Mouse (Mus musculus): ENCODE data around the gene Cacnb2. TPM values are rescaled to one million over a fixed set of nuclear protein-coding genes. Genes with fewer than 3 reads are reported as not detected.

The Cacnb2 gene
- 1.7 and 1.8 TPM in 2 replicates for polyA plus RNA-seq (2016; fragmentation: Nextera tagmentation; extraction: Ambion mirVana)

GRCm38 (mm10) chr2:14602788-14603187 lies at the start of gene Cacnb2:
Gene Cacnb2 (plus strand): TSS chr2:14603088.
- Histone ChIP-seq H3K9me3 (replicated peaks) (no peaks in the 10 kb centered on the region), H3K36me3 (no peaks in the 10 kb centered on the region), H3K27ac (replicated peaks) (peak within 1 kb of the TSS; percentile 89), H3K27me3 (ENCODE audit: low read depth, poor library complexity, severe bottlenecking) (peaks cover 55% of the 10 kb centered on the region), H3K4me3 (peak within 1 kb of the TSS; percentile 66), H3K4me1 (peaks cover 34% of the 10 kb centered on the region)
- no peak for DNase-seq (ENCODE audit: low spot score)
- 58% methylated on average over 3 of the region's 3 CpGs for WGBS

- Histone ChIP-seq H3K4me3 (no peak overlapping the region), H3K4me1 (no peaks in the 10 kb centered on the region), H3K36me3 (no peaks in the 10 kb centered on the region), H3K9me3 (replicated peaks) (no peaks in the 10 kb centered on the region), H3K27me3 (ENCODE audit: low read depth, poor library complexity, severe bottlenecking) (no peaks in the 10 kb centered on the region), H3K27ac (replicated peaks) (no peak overlapping the region)
- DNase-seq (ENCODE audit: low spot score) = no peak
- 72% methylated on average over 2 of the region's 2 CpGs for WGBS
Observed at GRCm38 (mm10) chr2:14568020-14568419, 34.9 kb upstream of the Cacnb2 start.

- no peak overlapping the region for H3K4me3 ChIP-seq
- H3K9me3 ChIP-seq (replicated peaks) = no peaks in the 10 kb centered on the region
- H3K36me3 ChIP-seq = no peaks in the 10 kb centered on the region
- no peaks in the 10 kb centered on the region for H3K27me3 ChIP-seq (ENCODE audit: low read depth, poor library complexity, severe bottlenecking)
- no peak for DNase-seq (ENCODE audit: low spot score)
- no peaks in the 10 kb centered on the region for H3K4me1 ChIP-seq
- H3K27ac ChIP-seq (replicated peaks) = no peak overlapping the region
Observed at GRCm38 (mm10) chr2:14571300-14571699, 31.6 kb upstream of the Cacnb2 start.

DNA sequence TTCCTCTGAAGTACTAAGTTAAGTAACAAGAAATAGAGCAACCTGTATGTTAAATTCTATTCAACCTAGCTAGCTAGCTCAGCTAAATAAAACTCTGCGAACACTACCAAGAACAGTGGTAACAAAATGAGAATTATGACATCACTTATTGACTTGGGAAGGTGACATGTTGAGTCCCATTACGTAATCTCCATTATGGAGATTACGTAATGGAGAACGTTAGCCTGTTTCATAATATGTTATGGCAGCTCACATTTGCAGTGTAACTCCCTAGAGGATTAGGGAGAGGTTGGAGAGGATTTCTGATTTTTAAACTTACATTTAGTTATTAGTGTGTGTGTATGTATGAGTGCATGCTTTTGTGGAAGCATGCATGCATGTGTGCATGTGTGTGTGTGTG lies 13.3 kb upstream of the Cacnb2 start:
- no peaks in the 10 kb centered on the region for H3K27me3 ChIP-seq (ENCODE audit: low read depth, poor library complexity, severe bottlenecking)
- H3K4me1 ChIP-seq = no peaks in the 10 kb centered on the region
- no peak overlapping the region for H3K4me3 ChIP-seq
- no peak for DNase-seq (ENCODE audit: low spot score)
- no peaks in the 10 kb centered on the region for H3K9me3 ChIP-seq (replicated peaks)
- H3K36me3 ChIP-seq = no peaks in the 10 kb centered on the region
- 90% methylated on average over 4 of the region's 4 CpGs for WGBS
- no peak overlapping the region for H3K27ac ChIP-seq (replicated peaks)

GRCm38 (mm10) chr2:14597909-14598563 lies 4.9 kb upstream of the Cacnb2 start:
- no peak overlapping the region for H3K4me3 ChIP-seq
- H3K36me3 ChIP-seq = no peaks in the 10 kb centered on the region
- peaks cover 13% of the 10 kb centered on the region for H3K27me3 ChIP-seq (ENCODE audit: low read depth, poor library complexity, severe bottlenecking)
- H3K27ac ChIP-seq (replicated peaks) = no peak overlapping the region
- no peak for DNase-seq (ENCODE audit: low spot score)
- peaks cover under 1% of the 10 kb centered on the region for H3K4me1 ChIP-seq
- no peaks in the 10 kb centered on the region for H3K9me3 ChIP-seq (replicated peaks)

DNA sequence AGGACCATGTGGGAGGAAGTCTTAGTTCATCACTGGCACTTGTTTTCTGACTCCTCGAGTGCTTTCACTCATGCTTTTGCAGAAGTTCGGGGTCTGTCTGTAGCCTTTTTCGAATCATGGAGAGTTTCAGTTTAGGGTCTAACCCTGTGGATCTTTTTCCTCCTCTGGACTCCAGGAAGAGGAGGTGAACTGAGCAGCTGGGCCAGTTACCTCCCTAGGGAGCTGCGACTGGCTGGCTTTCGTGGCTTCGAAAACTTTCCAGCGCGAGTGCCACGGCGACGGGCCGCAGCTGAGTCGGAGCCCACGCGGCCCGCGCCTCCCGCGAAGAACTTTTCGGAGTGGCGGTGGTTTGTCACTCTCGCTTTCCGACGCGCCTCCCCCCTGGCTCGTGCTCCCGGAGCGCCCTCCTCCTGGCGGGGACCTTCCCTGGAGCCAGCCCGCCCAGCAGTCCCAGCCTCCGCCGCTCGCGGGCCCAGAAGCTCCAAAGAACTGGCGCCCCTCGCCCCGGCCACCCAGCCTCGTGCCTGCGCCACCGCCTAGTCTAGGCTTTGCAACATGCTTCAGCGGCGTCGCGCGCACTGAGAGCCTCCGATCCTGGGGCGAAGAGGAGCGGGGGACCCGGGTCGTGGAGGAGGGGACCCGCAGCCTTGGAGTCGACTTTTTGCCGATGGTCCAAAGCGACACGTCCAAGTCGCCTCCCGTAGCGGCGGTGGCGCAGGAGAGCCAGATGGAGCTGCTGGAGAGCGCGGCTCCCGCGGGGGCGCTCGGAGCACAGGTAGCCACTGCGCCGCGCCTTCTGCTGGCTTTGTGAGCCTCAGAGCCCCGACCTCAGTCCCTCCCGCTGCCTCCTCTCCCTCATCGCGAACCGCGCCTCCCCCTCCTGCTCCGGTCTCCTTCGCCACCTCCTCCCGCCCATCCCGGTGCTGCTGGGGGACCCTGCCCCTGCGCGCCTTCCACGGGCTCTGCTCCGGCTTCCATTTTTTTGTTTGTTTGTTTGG lies 1.2 kb downstream of the Cacnb2 start:
- under 1% methylated on average over 83 of the region's 83 CpGs for WGBS
- DNase-seq (ENCODE audit: low spot score) = peak; percentile 81
- Histone ChIP-seq H3K36me3 (no peaks in the 10 kb centered on the region), H3K4me3 (peak overlapping the region; percentile 66), H3K9me3 (replicated peaks) (no peaks in the 10 kb centered on the region), H3K27ac (replicated peaks) (peak overlapping the region; percentile 89), H3K4me1 (peaks cover 43% of the 10 kb centered on the region), H3K27me3 (ENCODE audit: low read depth, poor library complexity, severe bottlenecking) (peaks cover 55% of the 10 kb centered on the region)

- peak; percentile 66 for DNase-seq (ENCODE audit: low spot score)
- under 1% methylated on average over 22 of the region's 22 CpGs for WGBS
- peak overlapping the region; percentile 66 for H3K4me3 ChIP-seq
Observed at GRCm38 (mm10) chr2:14604791-14605190, 1.9 kb downstream of the Cacnb2 start.

GRCm38 (mm10) chr2:14605207-14605606 lies 2.3 kb downstream of the Cacnb2 start:
- Histone ChIP-seq H3K9me3 (replicated peaks) (no peaks in the 10 kb centered on the region), H3K4me3 (peak overlapping the region; percentile 66), H3K36me3 (no peaks in the 10 kb centered on the region), H3K27me3 (ENCODE audit: low read depth, poor library complexity, severe bottlenecking) (peaks cover 55% of the 10 kb centered on the region), H3K4me1 (peaks cover 54% of the 10 kb centered on the region), H3K27ac (replicated peaks) (peak overlapping the region; percentile 89)
- WGBS = 6% methylated on average over 7 of the region's 7 CpGs
- DNase-seq (ENCODE audit: low spot score) = no peak

More at GRCm38 (mm10) chr2:14604791-14605190, 1.9 kb downstream of the Cacnb2 start:
- no peaks in the 10 kb centered on the region for H3K36me3 ChIP-seq
- H3K4me1 ChIP-seq = peaks cover 50% of the 10 kb centered on the region
- no peaks in the 10 kb centered on the region for H3K9me3 ChIP-seq (replicated peaks)
- peak overlapping the region; percentile 89 for H3K27ac ChIP-seq (replicated peaks)
- H3K27me3 ChIP-seq (ENCODE audit: low read depth, poor library complexity, severe bottlenecking) = peaks cover 55% of the 10 kb centered on the region

DNA sequence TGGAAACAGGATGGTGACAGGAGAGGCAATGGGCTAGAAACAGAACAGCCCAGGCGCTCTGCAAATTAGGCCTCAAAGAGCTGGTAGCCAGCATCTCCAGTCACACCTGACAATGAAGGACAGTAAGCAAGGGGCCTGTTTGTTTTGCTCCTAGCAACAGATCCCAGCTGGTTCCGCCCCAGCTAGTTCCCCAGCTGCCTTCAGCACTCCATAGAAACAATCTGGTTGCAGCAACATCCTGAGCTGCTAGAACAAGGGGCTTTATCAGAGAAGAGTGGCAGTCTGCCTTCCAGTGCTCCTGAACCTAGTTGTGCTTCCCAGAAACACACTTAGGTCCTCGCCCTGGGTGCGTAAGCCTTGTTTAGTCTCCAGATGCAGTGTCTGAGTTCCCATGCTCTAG lies 5.7 kb downstream of the Cacnb2 start:
- peak; percentile 45 for DNase-seq (ENCODE audit: low spot score)
- H3K27ac ChIP-seq (replicated peaks) = no peak overlapping the region
- 39% methylated on average over 4 of the region's 4 CpGs for WGBS

GRCm38 (mm10) chr2:14612705-14613104 lies 9.8 kb downstream of the Cacnb2 start:
- H3K9me3 ChIP-seq (replicated peaks) = no peaks in the 10 kb centered on the region
- no peak for DNase-seq (ENCODE audit: low spot score)

More for the DNA sequence above, 5.7 kb downstream of the Cacnb2 start:
- no peak overlapping the region for H3K4me3 ChIP-seq
- peaks cover 49% of the 10 kb centered on the region for H3K4me1 ChIP-seq
- peaks cover 36% of the 10 kb centered on the region for H3K27me3 ChIP-seq (ENCODE audit: low read depth, poor library complexity, severe bottlenecking)
- no peaks in the 10 kb centered on the region for H3K9me3 ChIP-seq (replicated peaks)
- no peaks in the 10 kb centered on the region for H3K36me3 ChIP-seq

DNA sequence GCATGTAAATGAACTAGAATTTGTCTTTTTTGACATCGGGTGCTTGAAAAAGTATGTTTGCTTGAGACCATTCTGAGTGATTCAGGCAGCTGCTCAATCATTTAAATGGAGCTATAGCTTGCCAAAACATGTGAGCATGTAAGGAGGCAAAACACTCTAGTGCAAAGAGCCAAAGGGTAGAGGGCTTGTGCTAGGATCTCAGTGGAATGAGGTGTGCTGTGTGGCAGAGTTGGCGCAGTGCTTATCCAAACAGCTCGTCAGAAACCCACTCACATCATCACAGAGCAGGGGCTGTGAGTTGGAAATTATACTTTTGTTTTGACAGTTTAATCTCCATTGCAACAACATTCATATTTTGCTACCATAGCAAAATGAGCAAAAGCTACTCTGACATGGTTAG lies 13.5 kb downstream of the Cacnb2 start:
- 96% methylated on average over 3 of the region's 3 CpGs for WGBS
- H3K4me3 ChIP-seq = no peak overlapping the region
- no peak overlapping the region for H3K27ac ChIP-seq (replicated peaks)
- H3K36me3 ChIP-seq = no peaks in the 10 kb centered on the region
- no peaks in the 10 kb centered on the region; the same call in 1 of the 2 replicates for H3K4me1 ChIP-seq
- no peaks in the 10 kb centered on the region for H3K9me3 ChIP-seq (replicated peaks)
- no peak for DNase-seq (ENCODE audit: low spot score)
- H3K27me3 ChIP-seq (ENCODE audit: low read depth, poor library complexity, severe bottlenecking) = no peaks in the 10 kb centered on the region

More at GRCm38 (mm10) chr2:14612705-14613104, 9.8 kb downstream of the Cacnb2 start:
- peaks cover 22% of the 10 kb centered on the region for H3K4me1 ChIP-seq
- 75% methylated on average over 4 of the region's 4 CpGs for WGBS
- H3K27me3 ChIP-seq (ENCODE audit: low read depth, poor library complexity, severe bottlenecking) = no peaks in the 10 kb centered on the region; the same call in 1 of the 2 replicates
- H3K36me3 ChIP-seq = no peaks in the 10 kb centered on the region
- no peak overlapping the region for H3K4me3 ChIP-seq
- no peak overlapping the region for H3K27ac ChIP-seq (replicated peaks)

DNA sequence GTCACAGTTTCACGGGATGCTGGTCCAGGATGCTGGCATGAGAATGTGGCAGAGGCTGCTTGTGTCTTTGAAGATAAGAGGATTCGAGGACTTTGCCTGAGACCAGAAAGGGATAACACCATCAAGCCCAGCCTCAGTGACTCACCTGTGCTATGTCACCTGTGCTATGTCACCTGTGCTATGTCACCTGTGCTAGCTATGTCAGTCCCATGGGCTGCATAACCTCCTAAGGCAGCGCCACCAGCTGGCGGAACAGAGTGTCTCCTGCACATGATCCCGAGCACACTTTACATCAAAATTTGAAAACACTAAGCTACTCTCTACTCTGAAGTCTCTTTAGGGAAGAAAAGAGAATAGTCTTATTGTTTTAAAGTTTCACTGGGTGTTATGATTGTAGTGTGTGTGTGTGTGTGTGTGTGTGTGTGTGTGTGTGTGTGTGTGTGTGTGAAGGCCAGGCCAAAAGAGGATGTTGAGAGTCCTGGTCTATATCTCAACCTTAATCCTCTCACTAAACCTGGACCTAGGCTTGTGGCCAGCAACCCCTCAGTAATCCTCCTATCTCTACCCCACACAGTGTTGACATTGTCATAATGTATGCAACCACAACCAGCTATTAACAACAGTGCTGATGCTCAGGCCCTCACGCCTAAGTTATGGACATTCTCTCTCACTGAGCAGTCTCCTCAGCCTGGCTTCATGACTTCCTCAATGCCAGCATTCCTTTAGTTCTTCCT lies 17.4 kb downstream of the Cacnb2 start:
- no peaks in the 10 kb centered on the region for H3K27me3 ChIP-seq (ENCODE audit: low read depth, poor library complexity, severe bottlenecking)
- H3K9me3 ChIP-seq (replicated peaks) = no peaks in the 10 kb centered on the region
- DNase-seq (ENCODE audit: low spot score) = no peak
- H3K4me3 ChIP-seq = no peak overlapping the region
- 83% methylated on average over 6 of the region's 6 CpGs for WGBS
- no peaks in the 10 kb centered on the region for H3K4me1 ChIP-seq
- no peak overlapping the region for H3K27ac ChIP-seq (replicated peaks)
- H3K36me3 ChIP-seq = no peaks in the 10 kb centered on the region

Measured in midbrain, embryonic 10.5 days (tissue).